Mouse (Mus musculus): ENCODE data around the gene Nkiras1.

GRCm38 (mm10) chr14:18292111-18292510, 21.2 kb downstream of the Nkiras1 start:
- TF ChIP-seq CTCF (IDR thresholded peaks at IDR 0.05; ENCODE audit: extremely low read depth, insufficient read depth, insufficient read length, insufficient replicate concordance) (no peak), POLR2A (IDR thresholded peaks at IDR 0.05; ENCODE audit: low read depth, low read length) (no peak)

Measured in spleen, adult 2 months (tissue).